Mouse (Mus musculus): ENCODE measurements around the gene Ccl2.

The Ccl2 gene

GRCm38 (mm10) chr11:82035857-82036256 is 486 bp downstream of the Ccl2 start:
- DNase-seq (ENCODE audit: low spot score) = no peak

GRCm38 (mm10) chr11:82038535-82038934 is 3.2 kb downstream of the Ccl2 start, which contains the start of gene Gm17268:
TSS of gene Gm17268 (minus strand) at chr11:82038562.
- no peak for DNase-seq (ENCODE audit: low spot score)

DNA sequence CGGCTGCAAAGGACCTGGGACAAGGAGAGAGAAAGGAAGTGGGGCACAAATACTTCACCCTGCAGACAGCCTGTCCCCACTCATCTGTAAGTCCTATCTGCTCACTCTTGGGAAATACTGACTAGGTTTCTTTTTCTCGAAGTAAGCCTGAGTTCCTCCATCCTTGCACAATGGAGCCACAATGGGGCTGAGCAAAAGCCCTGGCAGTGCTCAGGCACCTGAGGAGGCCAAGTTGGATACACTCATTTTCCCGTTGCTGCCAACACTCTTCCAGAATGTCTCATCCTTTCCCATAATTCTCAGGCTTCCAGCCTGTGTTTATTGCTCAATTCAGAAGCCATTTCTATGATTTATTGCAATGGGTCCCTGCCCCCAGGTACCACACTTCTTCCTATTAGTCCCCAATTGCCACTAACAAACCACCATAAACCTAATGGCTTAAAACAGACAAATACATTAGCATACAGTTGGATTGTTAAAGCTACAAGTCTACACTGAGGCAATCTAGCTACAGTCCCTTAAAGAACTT is 3.8 kb downstream of the Ccl2 start:
- DNase-seq (ENCODE audit: low spot score) = no peak

DNA sequence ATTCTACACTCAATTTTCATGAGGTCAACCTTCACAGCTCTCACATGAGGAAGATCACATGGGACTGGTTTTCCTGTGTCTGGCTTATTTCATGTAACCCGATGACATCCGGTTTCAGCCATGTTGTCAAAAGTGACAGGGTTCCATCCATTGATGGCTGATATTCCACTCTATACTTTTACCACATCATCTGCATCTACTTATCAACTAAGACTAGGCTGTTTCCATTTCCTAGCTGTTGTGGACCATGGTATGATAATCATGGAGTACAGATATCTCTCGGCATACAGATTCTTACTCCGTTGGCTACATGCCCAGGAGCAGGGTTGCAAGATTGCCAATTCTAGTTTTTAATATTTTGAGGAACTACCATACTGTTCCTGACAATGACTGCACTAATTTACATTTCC is 6.3 kb downstream of the Ccl2 start:
- DNase-seq (ENCODE audit: low spot score) = no peak

GRCm38 (mm10) chr11:82045471-82045870 is 10.1 kb downstream of the Ccl2 start, which contains the start of gene Ccl7:
TSS of gene Ccl7 (plus strand) at chr11:82045712.
- peak; percentile 37 for DNase-seq (ENCODE audit: low spot score)

- DNase-seq (ENCODE audit: low spot score) = no peak
These were observed 12.5 kb downstream of the Ccl2 start for GRCm38 (mm10) chr11:82047746-82048415.

DNA sequence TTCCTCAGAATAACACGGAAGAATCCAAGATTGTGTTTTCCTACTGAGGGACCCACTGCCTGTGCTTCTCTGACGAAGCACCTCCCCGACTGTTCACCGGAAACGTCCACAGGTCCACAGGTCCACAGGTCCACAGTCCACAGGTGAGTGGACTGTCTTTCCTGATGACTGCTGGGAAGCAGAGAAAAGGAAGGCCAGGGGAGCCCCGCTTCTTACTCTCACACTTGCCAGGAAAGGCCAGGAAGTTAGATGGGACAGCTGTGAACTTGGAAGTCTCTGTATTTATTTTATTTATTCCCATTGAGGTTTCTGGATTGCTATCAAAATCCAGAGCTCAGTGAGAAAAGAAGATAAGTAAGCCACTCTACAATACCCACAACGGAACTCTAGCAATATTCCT is 18.5 kb downstream of the Ccl2 start:
- DNase-seq (ENCODE audit: low spot score) = no peak

GRCm38 (mm10) chr11:82057646-82058045 is 22.3 kb downstream of the Ccl2 start, which contains the start of gene Ccl11:
TSS of gene Ccl11 (plus strand) at chr11:82057823.
- DNase-seq (ENCODE audit: low spot score) = no peak

DNA sequence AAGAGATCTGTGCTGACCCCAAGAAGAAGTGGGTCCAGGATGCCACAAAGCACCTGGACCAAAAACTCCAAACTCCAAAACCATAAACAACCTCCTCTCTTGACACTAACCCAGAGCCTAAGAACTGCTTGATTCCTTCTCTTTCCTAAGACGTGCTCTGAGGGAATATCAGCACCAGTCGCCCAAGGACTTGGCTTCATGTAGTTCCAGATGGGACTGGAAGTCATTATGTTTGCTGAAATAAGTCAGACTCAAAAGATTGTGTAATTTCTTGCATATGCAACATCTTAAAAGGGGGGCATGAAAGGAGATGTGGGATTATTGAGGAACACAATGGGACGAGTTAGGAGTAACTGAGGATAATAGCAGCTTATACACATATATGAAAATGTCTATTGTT is 26.9 kb downstream of the Ccl2 start:
- no peak for DNase-seq (ENCODE audit: low spot score)

DNA sequence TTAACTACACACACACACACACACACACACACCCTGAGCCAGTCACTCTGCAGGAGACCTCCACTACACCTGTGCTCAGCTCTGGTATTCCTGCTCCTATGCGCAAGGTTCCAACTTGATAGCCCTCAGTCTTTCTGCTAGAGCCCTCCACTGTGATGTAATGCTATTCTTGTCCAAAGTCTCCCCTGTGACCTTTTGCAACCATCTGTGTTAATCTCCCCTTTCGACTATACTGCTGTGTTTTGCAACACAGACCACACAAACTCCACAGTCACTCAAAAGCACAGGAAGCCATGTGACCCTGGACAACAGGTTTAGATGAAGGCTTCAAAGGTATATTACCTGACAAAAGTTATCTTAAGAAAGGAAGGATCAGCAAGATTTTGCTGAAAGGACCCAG is 28.1 kb downstream of the Ccl2 start:
- no peak for DNase-seq (ENCODE audit: low spot score)

DNA sequence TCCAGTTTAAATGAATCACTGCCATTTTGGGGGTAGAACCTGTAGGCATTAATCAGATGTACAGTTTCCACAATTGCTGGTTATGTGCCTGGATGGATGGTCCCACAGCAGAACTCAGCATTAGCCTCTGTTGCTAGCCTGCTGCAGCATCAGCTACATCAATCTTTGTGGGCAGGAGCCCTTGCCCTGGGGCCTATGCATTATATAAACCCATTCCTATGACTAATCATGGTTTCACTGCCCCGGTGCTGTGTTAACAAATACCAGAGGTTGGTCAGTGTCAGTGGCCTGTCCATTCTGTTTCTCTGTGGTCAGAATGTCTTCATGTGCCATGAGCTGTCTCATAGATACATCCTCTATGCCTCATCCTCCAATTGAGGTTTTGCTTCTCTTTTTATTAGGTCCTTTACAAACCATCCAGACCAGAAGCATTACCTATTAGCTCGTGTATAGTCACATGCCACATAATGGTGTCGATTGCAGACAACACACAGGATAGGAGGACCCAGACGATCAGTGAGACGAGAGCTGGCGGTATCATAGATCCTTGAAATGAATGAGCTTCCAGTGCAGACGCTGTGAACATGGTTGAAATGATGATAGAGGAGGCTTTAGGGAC is 31.7 kb downstream of the Ccl2 start:
- DNase-seq (ENCODE audit: low spot score) = no peak

GRCm38 (mm10) chr11:82071076-82071475 is 35.7 kb downstream of the Ccl2 start:
- no peak for DNase-seq (ENCODE audit: low spot score)

- DNase-seq (ENCODE audit: low spot score) = no peak
These were observed 37.0 kb downstream of the Ccl2 start for GRCm38 (mm10) chr11:82072374-82072773.

- no peak for DNase-seq (ENCODE audit: low spot score)
These were observed 37.6 kb downstream of the Ccl2 start for GRCm38 (mm10) chr11:82072984-82073383.

DNA sequence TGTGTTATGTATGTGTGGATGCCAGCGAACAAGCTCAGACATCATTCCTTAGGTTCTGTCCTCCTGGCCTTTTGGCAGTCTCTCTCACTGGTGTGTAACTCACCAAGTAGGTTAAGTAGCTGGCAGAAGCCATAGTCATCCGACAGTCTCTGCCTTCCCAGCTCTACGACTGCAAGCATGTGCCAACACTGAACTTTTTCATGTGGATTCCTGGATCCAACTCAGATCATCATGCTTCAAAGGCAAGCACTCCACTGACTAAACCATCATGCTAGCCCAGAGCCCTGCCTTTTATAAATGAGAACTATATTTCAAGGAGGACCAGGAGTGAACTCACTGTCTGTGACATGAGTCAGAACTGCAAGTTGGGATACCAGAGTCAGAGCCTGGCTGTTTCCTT is 38.3 kb downstream of the Ccl2 start:
- DNase-seq (ENCODE audit: low spot score) = no peak

GRCm38 (mm10) chr11:82077031-82077430 is 41.7 kb downstream of the Ccl2 start:
- DNase-seq (ENCODE audit: low spot score) = no peak

- DNase-seq (ENCODE audit: low spot score) = no peak
These were observed 42.9 kb downstream of the Ccl2 start for GRCm38 (mm10) chr11:82078136-82078730.

- DNase-seq (ENCODE audit: low spot score) = no peak
These were observed 45.5 kb downstream of the Ccl2 start for GRCm38 (mm10) chr11:82080865-82081264.

DNA sequence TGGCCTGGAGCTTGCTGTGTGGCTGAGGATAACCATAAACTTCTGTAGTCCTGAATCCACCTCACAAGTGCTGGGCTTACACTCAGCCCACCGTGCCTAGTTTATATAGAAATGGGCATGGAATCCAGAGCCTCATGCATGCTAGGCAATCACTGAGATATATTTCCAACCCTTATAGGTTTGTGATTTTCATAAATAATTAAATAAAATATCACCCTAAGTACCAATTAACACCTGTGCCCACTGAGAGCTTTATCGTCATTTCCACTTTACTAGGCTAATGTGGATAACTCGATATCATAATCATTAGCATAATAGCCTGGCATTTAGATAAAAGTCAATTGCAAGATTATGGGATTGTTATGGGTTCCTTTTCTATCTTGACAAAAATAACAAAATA is 49.0 kb downstream of the Ccl2 start:
- DNase-seq (ENCODE audit: low spot score) = no peak
